Mouse (Mus musculus): ENCODE data around the gene Spns2.

- no peak for TF ChIP-seq CTCF (IDR thresholded peaks at IDR 0.05; ENCODE audit: low read depth)
- TF ChIP-seq EP300 (optimal IDR thresholded peaks at IDR 0.05), result no peak
Observed at GRCm38 (mm10) chr11:72481952-72482351, 7.8 kb downstream of the Spns2 start.

Measured in stomach, postnatal 0 days (tissue).